ENCODE assay signal across 28 mouse cellular contexts in genomic region chr8:85074617-85075016, GRCm38 (mm10). TPM values are rescaled to one million over a fixed set of nuclear protein-coding genes. Genes with fewer than 3 reads are reported as not detected.
"Had no signal": no experiment of that assay in that cellular context is flagged by ENCODE, and none has a peak within 500 bp of the region (broad histone marks: within the 10 kb centered on the region; RNA-seq: fewer than 3 reads in every experiment).

No protein-coding gene starts in this region.

- H3K9ac ChIP-seq: intestine, embryonic 15.5 days; limb, embryonic 13.5 days; neural tube, embryonic 12.5 days; neural tube, embryonic 15.5 days had no signal

- DNase-seq: kidney, adult 18-20 months; kidney, adult 9 months; kidney, postnatal 14 days; kidney, postnatal 4 days; lung, adult 2 months; lung, postnatal 14 days; midbrain, embryonic 14.5 days; right cerebral cortex, adult 18-20 months; right cerebral cortex, postnatal 14 days; right cerebral cortex, postnatal 4 days; thymus, adult 2 months; thymus, postnatal 14 days; thymus, postnatal 4 days had no signal

- H3K9me3 ChIP-seq: intestine, embryonic 15.5 days; limb, embryonic 10.5 days; limb, embryonic 13.5 days; neural tube, embryonic 12.5 days; neural tube, embryonic 15.5 days had no signal

- ATAC-seq: intestine, embryonic 15.5 days had no signal

- H3K4me2 ChIP-seq: intestine, embryonic 15.5 days; limb, embryonic 13.5 days; neural tube, embryonic 12.5 days; neural tube, embryonic 15.5 days had no signal

- H3K27me3 ChIP-seq: intestine, embryonic 15.5 days; limb, embryonic 13.5 days; neural tube, embryonic 12.5 days; neural tube, embryonic 15.5 days had no signal

- H3K27ac ChIP-seq: intestine, embryonic 15.5 days; limb, embryonic 10.5 days; limb, embryonic 13.5 days; macrophage; neural tube, embryonic 12.5 days; neural tube, embryonic 15.5 days; stomach, postnatal 0 days had no signal

- H3K4me3 ChIP-seq: intestine, embryonic 15.5 days; limb, embryonic 10.5 days; limb, embryonic 13.5 days; neural tube, embryonic 12.5 days; neural tube, embryonic 15.5 days had no signal

RNA-seq across cellular contexts. Expression of gene Gm5741, which starts 6.8 kb away (rescaled TPM):
- total RNA-seq: layer of hippocampus, adult 18-20 months; layer of hippocampus, postnatal 25 days; left cerebral cortex, adult 18-20 months; liver, adult 2 months; megakaryocyte, adult 5-6 weeks; midbrain, postnatal 0 days had no signal
- polyA plus RNA-seq: intestine, embryonic 15.5 days; limb, embryonic 10.5 days; liver, adult 2 months; lung, adult 2 months; lung, embryonic 16.5 days; macrophage; neural tube, embryonic 12.5 days; stomach, embryonic 14.5 days; stomach, postnatal 0 days had no signal
